Mouse (Mus musculus): ENCODE data around the gene Olfr1424. TPM values are rescaled to one million over a fixed set of nuclear protein-coding genes. Genes with fewer than 3 reads are reported as not detected.

Olfr1424 gene
- polyA plus RNA-seq (2017; shearing (Covaris generic)): not detected

DNA sequence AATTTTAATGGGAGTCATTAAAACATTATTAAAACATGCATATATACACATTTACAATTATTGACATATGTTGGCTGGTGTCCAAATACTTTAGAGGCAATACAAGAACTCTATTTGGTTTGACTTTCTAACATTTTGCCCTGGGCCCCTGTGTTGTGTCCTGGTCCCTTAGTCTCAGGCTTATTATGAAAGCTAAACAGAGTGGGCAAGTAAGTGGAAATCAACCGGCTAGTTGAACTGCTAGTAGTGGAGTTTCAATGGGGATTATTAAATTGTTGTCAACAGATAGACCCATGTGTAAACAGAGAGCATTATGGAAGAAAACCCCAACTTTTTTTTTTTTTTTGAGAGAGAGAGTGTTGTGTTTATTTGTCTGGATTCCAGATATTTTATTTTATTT lies at the start of gene Olfr1424:
TSS of gene Olfr1424 (minus strand) at position 101 of the 400 bp plus-strand sequence.

GRCm38 (mm10) chr19:12103234-12103633 lies 40.8 kb upstream of the Olfr1424 start, which contains the start of gene Olfr1427:
TSS of gene Olfr1427 (minus strand) at chr19:12103334.

DNA sequence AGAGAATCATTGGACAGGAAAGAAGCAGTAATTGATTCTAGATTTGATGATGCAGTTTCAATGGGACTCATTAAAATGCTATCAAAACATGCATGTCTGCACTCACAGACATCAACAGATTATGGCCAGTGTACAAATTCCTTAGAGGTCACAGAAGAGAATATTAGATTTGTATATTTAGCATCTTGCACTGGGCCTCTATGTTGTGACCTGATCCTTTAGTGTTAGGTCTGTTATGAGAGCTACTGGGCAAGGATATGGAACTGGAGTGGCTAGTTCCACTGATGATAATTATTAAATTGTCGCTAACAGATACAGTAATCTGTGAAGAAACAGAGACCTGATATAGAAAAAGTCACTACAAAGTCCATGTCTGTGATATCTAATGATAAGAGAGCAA lies 29.4 kb upstream of the Olfr1424 start, which contains the start of gene Olfr1426:
TSS of gene Olfr1426 (minus strand) at position 101 of the 400 bp plus-strand sequence.

GRCm38 (mm10) chr19:12077631-12078030 lies 15.1 kb upstream of the Olfr1424 start, which contains the start of gene Olfr1425:
TSS of gene Olfr1425 (minus strand) at chr19:12077731.

DNA sequence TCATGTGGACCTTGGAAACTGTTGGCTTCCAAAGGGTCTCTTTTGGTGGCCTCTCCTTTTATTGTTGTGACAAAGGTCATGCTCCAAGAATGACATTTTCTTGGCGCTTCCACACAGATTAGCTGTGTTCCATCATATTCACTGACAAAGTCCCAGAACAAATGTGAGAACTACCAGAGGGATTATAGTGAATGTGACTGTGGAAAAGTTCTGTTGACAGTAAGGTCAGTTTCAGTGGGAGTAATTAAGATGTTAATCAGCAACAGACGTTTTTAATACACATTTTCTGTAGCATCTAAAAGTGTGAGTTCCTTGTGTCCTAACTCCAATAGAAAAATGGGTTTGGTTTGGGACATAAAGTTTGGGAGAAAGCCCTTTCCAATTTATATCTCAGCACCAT lies 21.3 kb downstream of the Olfr1424 start, which contains the start of gene Olfr1423:
TSS of gene Olfr1423 (minus strand) at position 101 of the 400 bp plus-strand sequence.

Other genes starting within 250 kb of the Olfr1424 start
- gene Stx3, start 243.3 kb downstream of the Olfr1424 start, polyA plus RNA-seq (2017; shearing (Covaris generic)): 2.5 TPM
- gene Olfr1417, start 223.5 kb downstream of the Olfr1424 start, polyA plus RNA-seq (2017; shearing (Covaris generic)): not detected
- gene Olfr1418, start 201.6 kb downstream of the Olfr1424 start, polyA plus RNA-seq (2017; shearing (Covaris generic)): not detected
- not detected for gene Olfr1419, start 187.6 kb downstream of the Olfr1424 start, polyA plus RNA-seq (2017; shearing (Covaris generic))
- gene Olfr1420, start 176.1 kb downstream of the Olfr1424 start, polyA plus RNA-seq (2017; shearing (Covaris generic)): not detected
- 19.9 TPM for gene Patl1, start 150.3 kb downstream of the Olfr1424 start, polyA plus RNA-seq (2017; shearing (Covaris generic))
- 3.4 TPM for gene Osbp, start 96.7 kb downstream of the Olfr1424 start, polyA plus RNA-seq (2017; shearing (Covaris generic))
- not detected for gene Olfr1423, start 21.4 kb downstream of the Olfr1424 start, polyA plus RNA-seq (2017; shearing (Covaris generic))
- not detected for gene Olfr1425, start 15.0 kb upstream of the Olfr1424 start, polyA plus RNA-seq (2017; shearing (Covaris generic))
- gene Olfr1426, start 29.3 kb upstream of the Olfr1424 start, polyA plus RNA-seq (2017; shearing (Covaris generic)): not detected
- not detected for gene Olfr1427, start 40.7 kb upstream of the Olfr1424 start, polyA plus RNA-seq (2017; shearing (Covaris generic))
- gene Olfr1428, start 53.2 kb upstream of the Olfr1424 start, polyA plus RNA-seq (2017; shearing (Covaris generic)): not detected
- gene Olfr76, start 60.5 kb upstream of the Olfr1424 start, polyA plus RNA-seq (2017; shearing (Covaris generic)): not detected
- gene Olfr1555-ps1, start 107.4 kb upstream of the Olfr1424 start, polyA plus RNA-seq (2017; shearing (Covaris generic)): 0.10 TPM
- gene Olfr1431, start 138.0 kb upstream of the Olfr1424 start, polyA plus RNA-seq (2017; shearing (Covaris generic)): not detected
- not detected for gene Olfr1432, start 169.9 kb upstream of the Olfr1424 start, polyA plus RNA-seq (2017; shearing (Covaris generic))
- gene Olfr262, start 179.0 kb upstream of the Olfr1424 start, polyA plus RNA-seq (2017; shearing (Covaris generic)): not detected
- not detected for gene Olfr235, start 198.3 kb upstream of the Olfr1424 start, polyA plus RNA-seq (2017; shearing (Covaris generic))
- gene Olfr1434, start 217.2 kb upstream of the Olfr1424 start, polyA plus RNA-seq (2017; shearing (Covaris generic)): not detected
- gene Olfr1436, start 236.4 kb upstream of the Olfr1424 start, polyA plus RNA-seq (2017; shearing (Covaris generic)): not detected